Mouse (Mus musculus): ENCODE data around the gene Nfatc4. TPM values are rescaled to one million over a fixed set of nuclear protein-coding genes. Genes with fewer than 3 reads are reported as not detected.
A peak's percentile ranks its signal among the peaks of the same experiment; 100 is the strongest.

The Nfatc4 gene
- polyA plus RNA-seq, 1 experiment from 2014 or later: 11.0 TPM

DNA sequence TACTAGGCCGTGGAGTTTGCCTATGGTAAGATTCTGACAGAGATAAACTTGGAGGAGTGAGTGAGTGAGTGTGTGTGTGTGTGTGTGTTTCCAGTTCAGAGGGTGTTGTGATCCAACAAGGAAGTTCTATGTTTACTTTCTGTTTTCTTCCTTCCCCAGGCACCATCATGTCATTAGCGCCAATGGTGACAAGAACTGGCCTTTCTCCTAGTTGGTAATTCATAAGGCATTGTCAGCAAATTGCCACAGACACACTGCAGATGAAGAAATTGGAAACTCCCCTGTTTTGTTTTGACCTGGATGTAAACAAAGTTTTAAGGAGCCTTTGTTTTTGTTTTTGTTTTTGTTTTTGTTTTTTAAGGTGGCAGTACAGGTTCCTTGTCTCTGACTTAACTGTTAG lies 29.5 kb upstream of the Nfatc4 start:
- H3K27me3 ChIP-seq (ENCODE audit: control insufficient read depth, insufficient read depth, low read length): peaks cover 9% of the 10 kb centered on the region
- no peak overlapping the region for H3K27ac ChIP-seq (replicated peaks in 1 of 2; ENCODE audit: control insufficient read depth in 1 of 2, insufficient read depth in 1 of 2, low read depth in 2 of 2, low read length in 2 of 2)
- ATAC-seq (ENCODE audit: insufficient number of reproducible peaks, insufficient read depth, low FRiP score, low read depth): no peak
- 54% methylated on average over 2 of the region's 2 CpGs for WGBS
- H3K9ac ChIP-seq (ENCODE audit: low read length): no peak overlapping the region
- no peak overlapping the region for H3K4me3 ChIP-seq (ENCODE audit: control insufficient read depth in 1 of 2, insufficient read depth in 1 of 2, low read depth in 1 of 2, low read length in 2 of 2)
- no peak overlapping the region for H3K4me2 ChIP-seq (ENCODE audit: low read length)
- no peaks in the 10 kb centered on the region for H3K36me3 ChIP-seq (ENCODE audit: control insufficient read depth, insufficient read depth, low read length)
- peaks cover 4 to 7% of the 10 kb centered on the region in 2 experiments; a peak in 3 of 4 replicates for H3K4me1 ChIP-seq (ENCODE audit: control insufficient read depth in 2 of 2, insufficient read depth in 2 of 2, low read length in 2 of 2)
- H3K9me3 ChIP-seq (ENCODE audit: control insufficient read depth, low read length): no peaks in the 10 kb centered on the region

DNA sequence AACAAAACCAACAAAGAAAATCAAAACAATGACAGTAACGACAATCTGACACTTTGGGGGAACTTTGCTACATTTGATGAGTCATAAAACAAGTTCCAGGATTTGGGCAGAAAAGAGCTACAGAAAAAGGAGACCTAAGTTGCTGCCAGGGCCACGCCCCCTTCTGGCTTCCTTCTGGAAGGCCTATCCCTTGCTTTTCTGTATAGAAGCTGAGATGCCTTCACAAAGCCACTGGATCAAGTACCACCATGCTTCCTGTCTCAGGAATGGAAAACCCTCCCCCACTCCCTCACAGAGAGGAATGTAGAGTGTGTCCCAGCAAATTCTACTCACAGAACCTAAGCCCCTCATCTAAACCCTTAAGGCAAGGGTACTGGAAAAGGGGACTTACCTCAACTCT lies 29.0 kb upstream of the Nfatc4 start:
- peaks cover 4% of the 10 kb centered on the region in 2 experiments; a peak in 1 of 4 replicates for H3K4me1 ChIP-seq (ENCODE audit: control insufficient read depth in 2 of 2, insufficient read depth in 2 of 2, low read length in 2 of 2)
- H3K27ac ChIP-seq (replicated peaks in 1 of 2; ENCODE audit: control insufficient read depth in 1 of 2, insufficient read depth in 1 of 2, low read depth in 2 of 2, low read length in 2 of 2): no peak overlapping the region

DNA sequence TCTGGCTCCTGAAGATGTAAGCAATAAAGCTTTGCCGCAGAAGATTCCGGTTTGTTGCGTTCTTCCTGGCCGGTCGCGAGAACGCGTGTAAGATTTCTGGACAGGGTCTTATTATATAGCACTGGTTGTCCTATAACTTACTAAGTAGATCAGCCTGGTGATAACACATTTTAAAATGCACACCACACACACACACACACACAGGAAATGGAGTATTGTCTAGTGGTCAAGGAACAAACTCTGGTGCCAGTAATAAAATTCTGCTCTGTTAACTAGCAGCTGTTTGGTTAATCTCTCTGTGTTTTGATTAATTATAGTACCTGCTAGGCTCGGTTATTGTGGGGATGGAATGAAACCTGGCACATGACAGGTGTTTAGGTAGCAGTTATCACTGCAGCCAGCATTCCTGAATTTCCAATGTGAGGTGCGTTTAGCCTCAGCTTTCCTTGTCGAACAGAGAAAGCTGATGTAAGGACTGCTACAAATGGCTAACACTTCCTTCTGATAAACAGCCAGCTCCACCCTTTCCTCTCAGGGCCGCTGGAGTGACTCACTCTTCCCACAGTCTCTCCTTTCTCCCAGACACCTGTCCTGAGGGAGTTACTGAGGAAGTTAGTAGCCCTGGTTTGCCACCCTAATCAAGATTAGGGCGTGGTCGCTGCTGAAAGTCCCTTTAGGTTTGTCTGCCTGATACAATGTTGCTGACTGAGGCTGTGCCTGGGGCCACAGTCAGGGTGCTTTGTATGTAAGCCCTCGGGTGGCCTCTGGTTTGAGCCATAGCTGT lies 27.4 kb upstream of the Nfatc4 start:
- Histone ChIP-seq H3K4me3 (ENCODE audit: control insufficient read depth in 1 of 2, insufficient read depth in 1 of 2, low read depth in 1 of 2, low read length in 2 of 2) (no peak overlapping the region), H3K9ac (ENCODE audit: low read length) (no peak overlapping the region), H3K36me3 (ENCODE audit: control insufficient read depth, insufficient read depth, low read length) (no peaks in the 10 kb centered on the region), H3K9me3 (ENCODE audit: control insufficient read depth, low read length) (no peaks in the 10 kb centered on the region), H3K27me3 (ENCODE audit: control insufficient read depth, insufficient read depth, low read length) (no peaks in the 10 kb centered on the region), H3K4me2 (ENCODE audit: low read length) (no peak overlapping the region), H3K4me1 (ENCODE audit: control insufficient read depth in 2 of 2, insufficient read depth in 2 of 2, low read length in 2 of 2) (peaks cover 4% of the 10 kb centered on the region in 2 experiments; a peak in 1 of 4 replicates), H3K27ac (replicated peaks in 1 of 2; ENCODE audit: control insufficient read depth in 1 of 2, insufficient read depth in 1 of 2, low read depth in 2 of 2, low read length in 2 of 2) (peak overlapping the region; percentile 13 to 50; a peak in 2 of 4 replicates)
- ATAC-seq (ENCODE audit: insufficient number of reproducible peaks, insufficient read depth, low FRiP score, low read depth): peak; percentile 71
- WGBS: 64% methylated on average over 15 of the region's 15 CpGs

More for the DNA sequence above, 29.0 kb upstream of the Nfatc4 start:
- H3K36me3 ChIP-seq (ENCODE audit: control insufficient read depth, insufficient read depth, low read length): no peaks in the 10 kb centered on the region
- peaks cover 4% of the 10 kb centered on the region for H3K27me3 ChIP-seq (ENCODE audit: control insufficient read depth, insufficient read depth, low read length)
- H3K9me3 ChIP-seq (ENCODE audit: control insufficient read depth, low read length): no peaks in the 10 kb centered on the region
- 59% methylated on average over 2 of the region's 2 CpGs for WGBS
- ATAC-seq (ENCODE audit: insufficient number of reproducible peaks, insufficient read depth, low FRiP score, low read depth): no peak
- no peak overlapping the region for H3K4me2 ChIP-seq (ENCODE audit: low read length)
- H3K4me3 ChIP-seq (ENCODE audit: control insufficient read depth in 1 of 2, insufficient read depth in 1 of 2, low read depth in 1 of 2, low read length in 2 of 2): no peak overlapping the region
- H3K9ac ChIP-seq (ENCODE audit: low read length): no peak overlapping the region

DNA sequence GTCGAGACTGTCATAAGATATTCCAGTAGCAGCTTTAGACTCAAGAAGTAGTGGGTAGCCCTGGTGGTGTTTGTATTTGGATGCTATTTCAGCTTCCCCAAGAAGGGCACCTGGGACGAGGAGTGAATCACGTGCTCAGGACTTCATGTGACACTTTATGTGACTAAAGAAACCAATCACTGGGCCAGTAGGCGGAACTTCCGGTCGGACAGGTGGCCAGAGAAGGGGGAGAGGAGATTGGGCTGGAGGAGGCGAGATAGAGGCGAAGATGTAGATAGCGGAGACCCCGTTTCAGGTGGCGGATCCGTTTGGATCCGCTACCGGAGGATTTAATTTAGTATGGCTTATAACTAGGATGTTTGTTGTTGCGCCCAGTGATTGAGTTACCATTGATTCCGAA lies 8.1 kb upstream of the Nfatc4 start:
- Histone ChIP-seq H3K4me1 (ENCODE audit: control insufficient read depth in 2 of 2, insufficient read depth in 2 of 2, low read length in 2 of 2) (peaks cover 2 to 5% of the 10 kb centered on the region in 2 experiments; a peak in 2 of 4 replicates), H3K36me3 (ENCODE audit: control insufficient read depth, insufficient read depth, low read length) (no peaks in the 10 kb centered on the region), H3K4me2 (ENCODE audit: low read length) (peak overlapping the region; percentile 74), H3K4me3 (ENCODE audit: control insufficient read depth in 1 of 2, insufficient read depth in 1 of 2, low read depth in 1 of 2, low read length in 2 of 2) (peak overlapping the region; percentile 48 to 53), H3K27me3 (ENCODE audit: control insufficient read depth, insufficient read depth, low read length) (no peaks in the 10 kb centered on the region), H3K9me3 (ENCODE audit: control insufficient read depth, low read length) (no peaks in the 10 kb centered on the region), H3K9ac (ENCODE audit: low read length) (peak overlapping the region; percentile 68), H3K27ac (replicated peaks in 1 of 2; ENCODE audit: control insufficient read depth in 1 of 2, insufficient read depth in 1 of 2, low read depth in 2 of 2, low read length in 2 of 2) (peak overlapping the region in 1 of 2 experiments; percentile 39; a peak in 1 of 4 replicates)
- 19% methylated on average over 16 of the region's 16 CpGs for WGBS
- no peak; the same call in 1 of the 2 replicates for ATAC-seq (ENCODE audit: insufficient number of reproducible peaks, insufficient read depth, low FRiP score, low read depth)

DNA sequence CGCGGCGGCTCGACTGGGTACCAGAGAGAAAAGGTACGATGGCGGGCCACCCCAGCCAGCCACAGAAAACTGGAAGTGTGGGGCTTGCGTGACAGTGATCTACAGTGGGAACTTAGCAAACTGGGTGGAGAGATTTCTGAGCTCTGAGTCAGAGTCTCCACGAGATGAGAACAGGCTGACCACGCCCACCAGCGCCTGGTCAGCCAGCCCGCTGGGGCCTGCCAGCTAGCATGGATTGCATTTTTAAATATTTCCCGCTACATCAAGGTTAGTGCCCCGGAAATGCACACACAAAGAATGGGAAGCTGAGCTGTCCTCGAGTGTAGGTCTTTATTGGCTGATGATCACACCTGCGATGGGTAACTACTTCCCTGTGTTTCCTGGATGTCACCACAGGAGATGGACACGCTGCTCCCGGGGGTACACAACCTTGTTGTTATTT lies 7.6 kb upstream of the Nfatc4 start:
- H3K4me1 ChIP-seq (ENCODE audit: control insufficient read depth in 2 of 2, insufficient read depth in 2 of 2, low read length in 2 of 2): peaks cover 2 to 5% of the 10 kb centered on the region in 2 experiments; a peak in 2 of 4 replicates
- no peaks in the 10 kb centered on the region for H3K36me3 ChIP-seq (ENCODE audit: control insufficient read depth, insufficient read depth, low read length)
- H3K4me3 ChIP-seq (ENCODE audit: control insufficient read depth in 1 of 2, insufficient read depth in 1 of 2, low read depth in 1 of 2, low read length in 2 of 2): peak overlapping the region; percentile 48 to 53
- 18% methylated on average over 17 of the region's 17 CpGs for WGBS
- H3K4me2 ChIP-seq (ENCODE audit: low read length): peak overlapping the region; percentile 74
- H3K27me3 ChIP-seq (ENCODE audit: control insufficient read depth, insufficient read depth, low read length): no peaks in the 10 kb centered on the region
- H3K9ac ChIP-seq (ENCODE audit: low read length): peak overlapping the region; percentile 68
- H3K27ac ChIP-seq (replicated peaks in 1 of 2; ENCODE audit: control insufficient read depth in 1 of 2, insufficient read depth in 1 of 2, low read depth in 2 of 2, low read length in 2 of 2): peak overlapping the region in 1 of 2 experiments; percentile 39; a peak in 1 of 4 replicates
- no peak for ATAC-seq (ENCODE audit: insufficient number of reproducible peaks, insufficient read depth, low FRiP score, low read depth)
- no peaks in the 10 kb centered on the region for H3K9me3 ChIP-seq (ENCODE audit: control insufficient read depth, low read length)

DNA sequence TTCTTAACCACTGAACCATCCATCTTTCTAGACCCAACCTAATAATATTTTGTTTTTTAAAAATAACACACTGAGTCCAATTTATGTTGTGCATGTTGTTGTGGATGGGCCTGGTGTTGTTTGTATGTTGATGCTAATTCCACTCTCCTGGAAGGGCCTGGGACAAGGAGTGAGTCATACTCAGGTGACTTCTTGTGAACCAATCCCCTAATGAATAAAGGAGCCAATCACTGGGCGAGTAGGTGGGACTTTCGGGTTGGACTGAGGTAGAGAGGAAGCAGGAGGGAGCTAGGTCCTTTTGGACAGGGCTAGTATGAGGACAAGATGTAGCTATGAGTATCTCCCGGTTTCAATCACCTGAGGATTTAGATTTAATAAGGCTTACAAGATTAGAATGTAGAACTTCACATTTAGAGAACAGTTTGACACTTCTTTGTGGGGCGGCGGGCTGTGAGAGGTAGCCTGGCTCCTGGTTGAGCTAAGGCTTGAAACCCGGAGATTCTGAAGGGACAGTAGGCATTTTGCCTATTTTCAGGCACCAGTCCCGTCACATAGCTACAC lies 3.0 kb upstream of the Nfatc4 start:
- Histone ChIP-seq H3K27me3 (ENCODE audit: control insufficient read depth, insufficient read depth, low read length) (no peaks in the 10 kb centered on the region), H3K4me2 (ENCODE audit: low read length) (no peak overlapping the region), H3K4me1 (ENCODE audit: control insufficient read depth in 2 of 2, insufficient read depth in 2 of 2, low read length in 2 of 2) (peaks cover 4 to 15% of the 10 kb centered on the region in 2 experiments), H3K9ac (ENCODE audit: low read length) (no peak overlapping the region), H3K27ac (replicated peaks in 1 of 2; ENCODE audit: control insufficient read depth in 1 of 2, insufficient read depth in 1 of 2, low read depth in 2 of 2, low read length in 2 of 2) (no peak overlapping the region), H3K4me3 (ENCODE audit: control insufficient read depth in 1 of 2, insufficient read depth in 1 of 2, low read depth in 1 of 2, low read length in 2 of 2) (no peak overlapping the region), H3K36me3 (ENCODE audit: control insufficient read depth, insufficient read depth, low read length) (no peaks in the 10 kb centered on the region), H3K9me3 (ENCODE audit: control insufficient read depth, low read length) (no peaks in the 10 kb centered on the region)
- ATAC-seq (ENCODE audit: insufficient number of reproducible peaks, insufficient read depth, low FRiP score, low read depth): no peak
- 73% methylated on average over 7 of the region's 7 CpGs for WGBS

DNA sequence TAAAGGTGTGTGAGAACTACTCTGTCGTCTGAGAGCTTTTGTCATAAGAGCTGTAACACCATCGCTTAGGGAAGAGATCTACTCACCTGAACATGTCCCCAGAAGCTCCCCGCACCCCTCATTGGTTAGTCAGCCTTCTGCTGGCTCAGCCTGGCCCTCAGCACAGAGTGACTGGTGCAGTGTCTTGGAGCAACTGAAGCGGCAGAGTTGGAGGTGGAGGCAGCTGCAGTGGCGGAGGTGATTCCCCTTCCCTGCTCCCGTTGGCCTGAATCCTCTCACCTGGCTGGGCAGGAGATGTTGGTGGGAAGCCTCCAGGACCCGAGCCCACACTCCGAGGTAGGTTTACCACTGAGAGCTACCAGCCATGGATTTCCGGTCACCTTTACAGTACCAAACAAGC lies 2.4 kb upstream of the Nfatc4 start:
- no peak for ATAC-seq (ENCODE audit: insufficient number of reproducible peaks, insufficient read depth, low FRiP score, low read depth)
- Histone ChIP-seq H3K4me2 (ENCODE audit: low read length) (no peak overlapping the region), H3K4me3 (ENCODE audit: control insufficient read depth in 1 of 2, insufficient read depth in 1 of 2, low read depth in 1 of 2, low read length in 2 of 2) (no peak overlapping the region), H3K4me1 (ENCODE audit: control insufficient read depth in 2 of 2, insufficient read depth in 2 of 2, low read length in 2 of 2) (peaks cover 11 to 16% of the 10 kb centered on the region in 2 experiments; a peak in 3 of 4 replicates), H3K27me3 (ENCODE audit: control insufficient read depth, insufficient read depth, low read length) (no peaks in the 10 kb centered on the region), H3K27ac (replicated peaks in 1 of 2; ENCODE audit: control insufficient read depth in 1 of 2, insufficient read depth in 1 of 2, low read depth in 2 of 2, low read length in 2 of 2) (no peak overlapping the region), H3K9ac (ENCODE audit: low read length) (no peak overlapping the region), H3K9me3 (ENCODE audit: control insufficient read depth, low read length) (no peaks in the 10 kb centered on the region), H3K36me3 (ENCODE audit: control insufficient read depth, insufficient read depth, low read length) (no peaks in the 10 kb centered on the region)
- 82% methylated on average over 9 of the region's 9 CpGs for WGBS

Measured in heart, embryonic 14.5 days (tissue).